Mouse (Mus musculus) cerebellum, adult 2 months (tissue): Measurements from ENCODE around the gene Ccdc154. TPM values are rescaled to one million over a fixed set of nuclear protein-coding genes. Genes with fewer than 3 reads are reported as not detected.
A peak's percentile ranks its signal among the peaks of the same experiment; 100 is the strongest.

Experiments used
- DNase-seq, 2 experiments: peaks; one replicate each; pipeline ENCODE4 v3.0.0; 2021
- H3K27ac ChIP-seq: fragments of 200-500 bp; 2 replicates; pipeline ENCODE4 v1.5.1; 2012; ENCODE audit warnings: low read length, control low read depth, inconsistent platforms; ENCODE audit not compliant: insufficient read depth
- H3K27me3 ChIP-seq: fragments of 200-500 bp; 2 replicates; pipeline ENCODE4 v1.6.1; 2012; ENCODE audit warnings: inconsistent platforms, mild to moderate bottlenecking, low read length, moderate library complexity; ENCODE audit not compliant: control insufficient read depth, insufficient read depth
- H3K4me1 ChIP-seq: fragments of 200-500 bp; 2 replicates; pipeline ENCODE4 v1.6.1; 2011; ENCODE audit warnings: low read length; ENCODE audit not compliant: control insufficient read depth, insufficient read depth
- H3K4me3 ChIP-seq: fragments of 200-500 bp; replicated peaks from 2 replicates; pipeline ENCODE3; 2011; ENCODE audit warnings: mild to moderate bottlenecking, low read depth, low read length, control low read depth; ENCODE audit not compliant: insufficient read depth
- CTCF ChIP-seq: fragments of 200-500 bp; IDR thresholded peaks from 2 replicates; pipeline ENCODE4 v1.5.1; 2011; ENCODE audit warnings: low read depth, mild to moderate bottlenecking, control low read depth, low read length, moderate library complexity, borderline replicate concordance; ENCODE audit not compliant: insufficient read depth
- POLR2A ChIP-seq: fragments of 200-500 bp; IDR thresholded peaks from 2 replicates; pipeline ENCODE4 v1.6.1; 2011; ENCODE audit warnings: low read length, control low read depth, borderline replicate concordance; ENCODE audit not compliant: insufficient read depth
- WGBS: fragments of 180-500 bp; shearing (Covaris S2); methylation state at CpG from one replicate; pipeline ENCODE4 v1.1.7; 2018; 5-methylcytosine and 5-hydroxymethylcytosine counted together
- polyA plus RNA-seq: library from polyadenylated mRNA; depleted of rRNA; stranded (reverse); fragments of >200 nt; gene quantifications from 2 replicates; pipeline ENCODE4 v1.2.3, GENCODE M21; 2012; rRNA removed

The Ccdc154 gene
- polyA plus RNA-seq, 1 experiment = 0.10 TPM

DNA sequence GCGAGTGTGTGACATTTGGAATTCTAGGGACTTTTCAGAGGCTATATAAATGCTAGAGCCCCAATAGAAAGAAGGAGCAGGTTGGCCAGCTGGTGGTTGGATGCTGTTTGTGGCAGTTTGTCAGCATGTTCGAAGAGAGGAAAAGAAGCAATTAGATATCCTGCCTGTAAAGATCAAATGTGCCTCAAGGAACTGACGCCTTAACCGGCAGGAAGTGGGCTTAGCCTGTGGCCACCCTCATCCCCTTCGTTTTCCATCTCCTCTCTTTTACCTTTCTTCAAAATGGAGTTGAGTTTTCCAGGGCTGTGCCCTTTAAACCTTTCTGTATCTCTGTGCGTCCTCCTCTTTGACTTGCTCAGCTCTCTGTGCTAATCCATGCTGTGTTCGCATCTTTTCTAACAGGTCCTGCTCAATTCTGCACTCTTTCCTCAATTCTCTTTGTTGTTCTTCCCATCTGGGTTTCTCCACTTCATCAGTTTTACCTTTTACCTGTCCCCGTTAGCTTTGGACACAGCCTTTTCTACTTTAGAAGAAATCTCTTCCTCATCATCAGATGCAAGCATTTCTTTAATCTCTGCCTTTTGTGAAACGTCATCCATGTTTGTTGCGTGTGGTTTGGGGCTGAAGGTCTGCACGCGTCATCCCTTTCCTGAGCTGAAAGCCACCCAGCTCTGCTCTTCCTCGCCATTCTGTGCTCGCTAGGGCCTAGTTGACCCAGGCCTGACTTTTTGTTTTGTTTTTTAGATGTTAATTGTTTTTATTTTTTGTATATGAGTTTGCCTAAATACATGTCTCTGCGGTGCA lies 57.4 kb downstream of the Ccdc154 start:
- WGBS = 80% methylated on average over 15 of the region's 15 CpGs
- 0 out of 2 replicates have a peak overlapping the region, but pooled peaks have one; percentile 18 for H3K27ac ChIP-seq
- H3K27me3 ChIP-seq = no peaks in the 10 kb centered on the region
- no peak for DNase-seq
- TF ChIP-seq CTCF (no peak), POLR2A (no peak)
- H3K4me1 ChIP-seq = peaks cover 27% of the 10 kb centered on the region
- no peak overlapping the region for H3K4me3 ChIP-seq

DNA sequence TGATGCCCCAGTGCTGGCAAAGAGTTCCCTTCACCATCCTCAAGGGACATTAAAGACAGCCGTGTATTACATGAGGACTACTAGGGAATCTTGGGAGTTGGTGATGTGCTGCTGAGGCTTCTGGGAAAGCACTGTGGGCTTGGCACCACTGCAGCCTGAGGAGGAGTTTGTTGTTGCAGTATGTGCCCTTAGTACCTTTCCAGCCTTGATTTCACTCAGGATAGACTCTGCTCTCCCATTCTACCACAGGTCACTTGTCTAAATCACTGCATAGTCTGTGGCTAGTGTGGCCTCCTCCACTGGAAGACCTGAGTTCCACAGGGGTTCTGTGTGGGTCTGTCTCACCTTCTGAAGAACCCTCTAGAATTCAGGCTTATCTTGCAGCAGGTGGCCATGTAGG lies 58.5 kb downstream of the Ccdc154 start:
- no peak for TF ChIP-seq POLR2A
- no peak for TF ChIP-seq CTCF
- H3K27ac ChIP-seq = no peak overlapping the region
- no peaks in the 10 kb centered on the region for H3K27me3 ChIP-seq
- 42% methylated on average over 1 of the region's 1 CpGs for WGBS
- no peak overlapping the region for H3K4me3 ChIP-seq
- peaks cover 27% of the 10 kb centered on the region for H3K4me1 ChIP-seq
- no peak for DNase-seq

Other genes starting within 250 kb of the Ccdc154 start
- 358 and 363 TPM in 2 replicates for gene Mapk8ip3, start 225.5 kb upstream of the Ccdc154 start, polyA plus RNA-seq
- gene Jpt2, start 201.8 kb upstream of the Ccdc154 start, polyA plus RNA-seq = 10.6 and 12.3 TPM in 2 replicates
- 19.8 and 21.3 TPM in 2 replicates for gene Cramp1l, start 146.7 kb upstream of the Ccdc154 start, polyA plus RNA-seq
- gene Ift140, start 146.4 kb upstream of the Ccdc154 start, polyA plus RNA-seq = 18.0 and 19.2 TPM in 2 replicates
- gene Tmem204, start 78.9 kb upstream of the Ccdc154 start, polyA plus RNA-seq = 20.4 and 22.8 TPM in 2 replicates
- gene Telo2, start 46.5 kb upstream of the Ccdc154 start, polyA plus RNA-seq = 39.5 and 43.7 TPM in 2 replicates
- 0.11 TPM in 1 of 2 replicates, not detected in the other for gene Ptx4, start 41.7 kb upstream of the Ccdc154 start, polyA plus RNA-seq
- 50.3 and 52.7 TPM in 2 replicates for gene Clcn7, start 29.1 kb upstream of the Ccdc154 start, polyA plus RNA-seq
- gene Gm38655, start 13.0 kb downstream of the Ccdc154 start, polyA plus RNA-seq = not detected in 2 replicates
- 23.4 and 25.2 TPM in 2 replicates for gene BC003965, start 22.1 kb downstream of the Ccdc154 start, polyA plus RNA-seq
- gene Unkl, start 25.9 kb downstream of the Ccdc154 start, polyA plus RNA-seq = 56.2 and 57.4 TPM in 2 replicates
- 131 and 146 TPM in 2 replicates for gene Gnptg, start 77.7 kb downstream of the Ccdc154 start, polyA plus RNA-seq
- gene Tsr3, start 77.7 kb downstream of the Ccdc154 start, polyA plus RNA-seq = 40.4 and 42.4 TPM in 2 replicates
- gene Baiap3, start 93.9 kb downstream of the Ccdc154 start, polyA plus RNA-seq = 24.4 and 26.5 TPM in 2 replicates
- 253 and 255 TPM in 2 replicates for gene Ube2i, start 112.2 kb downstream of the Ccdc154 start, polyA plus RNA-seq
- not detected in 2 replicates for gene Prss34, start 135.9 kb downstream of the Ccdc154 start, polyA plus RNA-seq
- gene Prss28, start 146.2 kb downstream of the Ccdc154 start, polyA plus RNA-seq = not detected in 2 replicates
- gene Prss29, start 156.2 kb downstream of the Ccdc154 start, polyA plus RNA-seq = not detected in 2 replicates
- not detected in 2 replicates for gene Tpsab1, start 183.1 kb downstream of the Ccdc154 start, polyA plus RNA-seq
- 0.16 TPM in 1 of 2 replicates, not detected in the other for gene Tpsb2, start 203.8 kb downstream of the Ccdc154 start, polyA plus RNA-seq
- gene Tpsg1, start 206.8 kb downstream of the Ccdc154 start, polyA plus RNA-seq = not detected in 2 replicates